Mouse (Mus musculus) hindbrain, postnatal 0 days (tissue): Measurements from ENCODE around the gene Sapcd1. TPM values are rescaled to one million over a fixed set of nuclear protein-coding genes. Genes with fewer than 3 reads are reported as not detected.

Experiments used
- ATAC-seq: fragments of 200-750 bp; cut with Nextera tagmentation; 2 replicates; pipeline ENCODE4 v1.8.0; 2017; ENCODE audit warnings: mild to moderate bottlenecking, moderate TSS enrichment, moderate library complexity
- DNase-seq: peaks from one replicate; pipeline ENCODE4 v3.0.0-alpha.2; 2015; ENCODE audit warnings: low spot score
- H3K27ac ChIP-seq: fragments of 300-500 bp; sonication (generic); 2 replicates; pipeline ENCODE4 v1.5.1; 2014; ENCODE audit warnings: mild to moderate bottlenecking
- H3K27me3 ChIP-seq: fragments of 300-500 bp; sonication (generic); 2 replicates; pipeline ENCODE4 v1.6.1; 2014; ENCODE audit warnings: low read length, mixed read lengths; ENCODE audit not compliant: insufficient read depth
- H3K36me3 ChIP-seq: fragments of 300-500 bp; sonication (generic); 2 replicates; pipeline ENCODE4 v1.6.1; 2014; ENCODE audit warnings: low read length, mixed read lengths; ENCODE audit not compliant: insufficient read depth
- H3K4me1 ChIP-seq: fragments of 300-500 bp; sonication (generic); 2 replicates; pipeline ENCODE4 v1.6.1; 2014; ENCODE audit warnings: antibody characterized with exemption, low read length, mixed read lengths; ENCODE audit not compliant: insufficient read depth
- H3K4me2 ChIP-seq: fragments of 300-500 bp; sonication (generic); 2 replicates; pipeline ENCODE4 v1.6.1; 2014; ENCODE audit warnings: low read depth, mild to moderate bottlenecking, low read length, moderate library complexity, mixed read lengths
- H3K4me3 ChIP-seq: fragments of 300-500 bp; sonication (generic); 2 replicates; pipeline ENCODE4 v1.5.1; 2014; ENCODE audit warnings: low read length
- H3K9ac ChIP-seq: fragments of 300-500 bp; sonication (generic); replicated peaks from 2 replicates; pipeline ENCODE4 v1.6.1; 2014; ENCODE audit warnings: mild to moderate bottlenecking, low read length, moderate library complexity, mixed read lengths
- H3K9me3 ChIP-seq: fragments of 300-500 bp; sonication (generic); 2 replicates; pipeline ENCODE4 v1.6.1; 2016; ENCODE audit warnings: low read length, mixed read lengths
- CTCF ChIP-seq: IDR thresholded peaks from 2 replicates; pipeline ENCODE4 v1.5.1; 2016; ENCODE audit warnings: antibody characterized with exemption, control low read depth, low read depth
- WGBS: fragments of 180-500 bp; shearing (Covaris S2); extraction: QIAGEN DNeasy Blood & Tissue Kit; methylation state at CpG from one replicate; pipeline ENCODE4 v1.1.7; 2014; 5-methylcytosine and 5-hydroxymethylcytosine counted together
- polyA plus RNA-seq: library from polyadenylated mRNA; unstranded; fragments of >200 nt; fragmentation: Nextera tagmentation; extraction: Ambion mirVana; gene quantifications from 2 replicates; pipeline ENCODE4 v1.2.1, GENCODE M21; 2015
- total RNA-seq: library from RNA; depleted of rRNA; stranded (reverse); fragments of >200 nt; gene quantifications from 2 replicates; pipeline ENCODE4 v1.2.3, GENCODE M21; 2014

Gene Sapcd1
- total and polyA plus RNA-seq, 2 experiments from 2014 or later, result 2.1 to 2.4 TPM

GRCm38 (mm10) chr17:35017706-35018030, 10.1 kb downstream of the Sapcd1 start:
- Histone ChIP-seq H3K9me3 (no peaks in the 10 kb centered on the region), H3K4me1 (peaks cover 6% of the 10 kb centered on the region), H3K36me3 (peaks cover 30% of the 10 kb centered on the region), H3K27me3 (no peaks in the 10 kb centered on the region), H3K9ac (no peak overlapping the region), H3K27ac (no peak overlapping the region), H3K4me3 (no peak overlapping the region), H3K4me2 (no peak overlapping the region)
- no peak for TF ChIP-seq CTCF
- 76% methylated on average over 14 of the region's 14 CpGs for WGBS
- ATAC-seq, result no peak
- no peak for DNase-seq

GRCm38 (mm10) chr17:35016791-35017705, 10.8 kb downstream of the Sapcd1 start:
- no peak for ATAC-seq
- 70% methylated on average over 10 of the region's 10 CpGs for WGBS

GRCm38 (mm10) chr17:35016376-35016775, 11.4 kb downstream of the Sapcd1 start, which contains the start of gene Vwa7:
Gene Vwa7 (plus strand): TSS chr17:35016579.
- H3K4me2 ChIP-seq, result no peak within 1 kb of the TSS
- ATAC-seq (peak; percentile 59), DNase-seq (peak; percentile 78)
- no peak within 1 kb of the TSS for H3K27ac ChIP-seq
- no peaks in the 10 kb centered on the region for H3K27me3 ChIP-seq
- no peaks in the 10 kb centered on the region for H3K9me3 ChIP-seq
- no peak for TF ChIP-seq CTCF
- WGBS, result 37% methylated on average over 12 of the region's 12 CpGs
- no peak within 1 kb of the TSS for H3K9ac ChIP-seq
- peaks cover 43% of the 10 kb centered on the region for H3K36me3 ChIP-seq
- H3K4me1 ChIP-seq, result peaks cover 1% of the 10 kb centered on the region
- H3K4me3 ChIP-seq, result no peak within 1 kb of the TSS

More at GRCm38 (mm10) chr17:35016791-35017705, 10.8 kb downstream of the Sapcd1 start:
- H3K9me3 ChIP-seq, result no peaks in the 10 kb centered on the region
- H3K27ac ChIP-seq, result no peak overlapping the region
- peaks cover 36% of the 10 kb centered on the region for H3K36me3 ChIP-seq
- H3K4me3 ChIP-seq, result no peak overlapping the region
- no peak for DNase-seq
- peaks cover 6% of the 10 kb centered on the region for H3K4me1 ChIP-seq
- no peak for TF ChIP-seq CTCF
- no peaks in the 10 kb centered on the region for H3K27me3 ChIP-seq
- H3K9ac ChIP-seq, result no peak overlapping the region
- H3K4me2 ChIP-seq, result no peak overlapping the region

GRCm38 (mm10) chr17:35015296-35015695, 12.5 kb downstream of the Sapcd1 start:
- H3K36me3 ChIP-seq, result peaks cover 53% of the 10 kb centered on the region
- H3K4me2 ChIP-seq, result no peak overlapping the region
- H3K9me3 ChIP-seq, result no peaks in the 10 kb centered on the region
- WGBS, result 93% methylated on average over 16 of the region's 16 CpGs
- ATAC-seq, result no peak
- H3K4me3 ChIP-seq, result no peak overlapping the region
- no peak for DNase-seq
- no peaks in the 10 kb centered on the region for H3K4me1 ChIP-seq
- no peak for TF ChIP-seq CTCF
- H3K27ac ChIP-seq, result no peak overlapping the region
- H3K9ac ChIP-seq, result no peak overlapping the region
- H3K27me3 ChIP-seq, result no peaks in the 10 kb centered on the region

GRCm38 (mm10) chr17:35013221-35013620, 14.6 kb downstream of the Sapcd1 start:
- DNase-seq (no peak), ATAC-seq (no peak)
- Histone ChIP-seq H3K4me2 (no peak overlapping the region), H3K4me1 (no peaks in the 10 kb centered on the region), H3K4me3 (no peak overlapping the region), H3K27me3 (no peaks in the 10 kb centered on the region), H3K36me3 (peaks cover 62% of the 10 kb centered on the region), H3K27ac (no peak overlapping the region), H3K9ac (no peak overlapping the region), H3K9me3 (no peaks in the 10 kb centered on the region)
- no peak for TF ChIP-seq CTCF
- 83% methylated on average over 6 of the region's 6 CpGs for WGBS

DNA sequence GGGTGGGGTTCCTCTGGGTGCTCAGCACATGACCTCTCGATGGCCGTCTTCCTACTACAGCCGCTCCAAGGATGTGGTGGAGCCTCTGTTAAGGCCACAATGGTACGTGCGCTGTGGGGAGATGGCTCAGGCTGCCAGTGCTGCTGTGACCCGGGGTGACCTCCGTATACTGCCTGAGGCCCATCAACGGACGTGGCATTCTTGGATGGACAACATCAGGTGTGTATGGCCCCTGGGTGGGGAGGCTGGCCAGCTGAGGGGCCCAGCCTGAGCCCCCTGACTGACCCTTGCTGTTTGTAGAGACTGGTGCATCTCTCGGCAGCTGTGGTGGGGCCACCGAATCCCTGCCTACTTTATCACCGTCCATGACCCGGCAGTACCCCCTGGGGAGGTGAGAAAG, 15.4 kb downstream of the Sapcd1 start:
- H3K9me3 ChIP-seq, result no peaks in the 10 kb centered on the region
- H3K27me3 ChIP-seq, result no peaks in the 10 kb centered on the region
- no peak overlapping the region for H3K4me2 ChIP-seq
- no peak overlapping the region for H3K27ac ChIP-seq
- DNase-seq, result no peak
- H3K36me3 ChIP-seq, result peaks cover 64% of the 10 kb centered on the region
- TF ChIP-seq CTCF, result no peak
- ATAC-seq, result no peak
- H3K4me1 ChIP-seq, result no peaks in the 10 kb centered on the region
- no peak overlapping the region for H3K4me3 ChIP-seq
- H3K9ac ChIP-seq, result no peak overlapping the region
- WGBS, result 84% methylated on average over 13 of the region's 13 CpGs

- Histone ChIP-seq H3K9me3 (no peaks in the 10 kb centered on the region), H3K27me3 (no peaks in the 10 kb centered on the region), H3K4me1 (no peaks in the 10 kb centered on the region), H3K4me2 (no peak overlapping the region), H3K4me3 (no peak overlapping the region), H3K9ac (no peak overlapping the region), H3K36me3 (peaks cover 64% of the 10 kb centered on the region), H3K27ac (no peak overlapping the region)
- no peak for TF ChIP-seq CTCF
- DNase-seq, result no peak
- no peak for ATAC-seq
- 95% methylated on average over 8 of the region's 8 CpGs for WGBS
Measured at GRCm38 (mm10) chr17:35011440-35011839, 16.4 kb downstream of the Sapcd1 start.
